Mouse (Mus musculus) MEL (cell line): Measurements from ENCODE around the gene Nod1. TPM values are rescaled to one million over a fixed set of nuclear protein-coding genes. Genes with fewer than 3 reads are reported as not detected.

Experiments
- DNase-seq: peaks from one replicate; pipeline ENCODE4 v3.0.0; 2011; ENCODE audit warnings: low read depth, low spot score
- H3K27ac ChIP-seq: 2 replicates; pipeline ENCODE4 v1.5.1; 2012; ENCODE audit warnings: low read depth, mild to moderate bottlenecking, control low read depth, low read length, moderate library complexity; ENCODE audit not compliant: control insufficient read depth
- H3K27me3 ChIP-seq, 2 experiments: fragments of 150-350 bp in 1 of 2; sonication (generic) in 1 of 2; 2 replicates each; pipeline ENCODE4 v1.6.1; 2012; ENCODE audit warnings: low read length in 2 of 2, mild to moderate bottlenecking in 2 of 2, improper control_type of control experiment in 1 of 2, moderate library complexity in 1 of 2; ENCODE audit not compliant: insufficient read depth in 2 of 2, control insufficient read depth in 1 of 2
- H3K36me3 ChIP-seq, 2 experiments: 2 replicates each; pipeline ENCODE4 v1.6.1; 2012 to 2014; ENCODE audit warnings: low read length in 2 of 2, improper control_type of control experiment in 1 of 2, inconsistent platforms in 1 of 2, mild to moderate bottlenecking in 1 of 2; ENCODE audit not compliant: insufficient read depth in 2 of 2, control insufficient read depth in 1 of 2
- H3K4me1 ChIP-seq, 2 experiments: fragments of 150-350 bp in 1 of 2; sonication (generic) in 1 of 2; 2 replicates each; pipeline ENCODE4 v1.6.1; 2012; ENCODE audit warnings: low read length in 2 of 2, improper control_type of control experiment in 1 of 2, mild to moderate bottlenecking in 1 of 2; ENCODE audit not compliant: insufficient read depth in 2 of 2, control insufficient read depth in 1 of 2
- H3K4me3 ChIP-seq, 2 experiments: fragments of 150-350 bp in 1 of 2; sonication (generic) in 1 of 2; 2 replicates each; pipeline ENCODE4 v1.5.1; 2012; ENCODE audit warnings: low read depth in 2 of 2, low read length in 2 of 2, mild to moderate bottlenecking in 2 of 2, moderate library complexity in 2 of 2, control low read depth in 1 of 2, improper control_type of control experiment in 1 of 2; ENCODE audit not compliant: control insufficient read depth in 1 of 2, insufficient read depth in 1 of 2
- H3K79me2 ChIP-seq: 2 replicates; pipeline ENCODE4 v1.6.1; 2012; ENCODE audit warnings: mild to moderate bottlenecking, low read length, moderate library complexity; ENCODE audit not compliant: control insufficient read depth, poor library complexity, insufficient read depth
- H3K9ac ChIP-seq: 2 replicates; pipeline ENCODE4 v1.6.1; 2012; ENCODE audit warnings: low read depth, mild to moderate bottlenecking, control low read depth, low read length, moderate library complexity; ENCODE audit not compliant: control insufficient read depth, poor library complexity, severe bottlenecking
- H3K9me3 ChIP-seq: fragments of 150-350 bp; sonication (generic); replicated peaks from 2 replicates; pipeline ENCODE4 v1.6.1; 2012; ENCODE audit warnings: mild to moderate bottlenecking, low read length, improper control_type of control experiment, moderate library complexity; ENCODE audit not compliant: insufficient read depth
- BHLHE40 ChIP-seq: IDR thresholded peaks from 2 replicates; pipeline ENCODE4 v1.6.1; 2012; ENCODE audit warnings: low read depth, mild to moderate bottlenecking, inconsistent platforms, low read length, improper control_type of control experiment, borderline replicate concordance
- CHD2 ChIP-seq: IDR thresholded peaks from 2 replicates; pipeline ENCODE4 v1.6.1; 2011; ENCODE audit warnings: low read length, improper control_type of control experiment
- E2F4 ChIP-seq: IDR thresholded peaks from 2 replicates; pipeline ENCODE4 v1.6.1; 2011; ENCODE audit warnings: low read depth, low read length, improper control_type of control experiment, borderline replicate concordance
- ELF1 ChIP-seq: IDR thresholded peaks from 2 replicates; pipeline ENCODE4 v1.6.1; 2014; ENCODE audit warnings: low read depth, mild to moderate bottlenecking, inconsistent platforms, low read length, improper control_type of control experiment, moderate library complexity
- EP300 ChIP-seq, 2 experiments: IDR thresholded peaks; 2 replicates each; pipeline ENCODE4 v1.6.1; 2011; ENCODE audit warnings: improper control_type of control experiment in 2 of 2, low read length in 2 of 2, low read depth in 1 of 2, mild to moderate bottlenecking in 1 of 2
- ETS1 ChIP-seq: IDR thresholded peaks from 2 replicates; pipeline ENCODE4 v1.6.1; 2012; ENCODE audit warnings: low read depth, mild to moderate bottlenecking, inconsistent platforms, low read length, improper control_type of control experiment, moderate library complexity
- GATA1 ChIP-seq: IDR thresholded peaks from 2 replicates; pipeline ENCODE4 v1.6.1; 2011; ENCODE audit warnings: low read depth, low read length, improper control_type of control experiment
- HCFC1 ChIP-seq: IDR thresholded peaks from 2 replicates; pipeline ENCODE4 v1.6.1; 2012; ENCODE audit warnings: low read depth, mild to moderate bottlenecking, inconsistent platforms, low read length, improper control_type of control experiment, moderate library complexity
- KAT2A ChIP-seq: conservative IDR thresholded peaks from 2 replicates; pipeline ENCODE4 v1.6.1; 2012; ENCODE audit warnings: low read depth, low read length, improper control_type of control experiment, inconsistent platforms
- MAFK ChIP-seq: IDR thresholded peaks from 2 replicates; pipeline ENCODE4 v1.6.1; 2011; ENCODE audit warnings: low read depth, mild to moderate bottlenecking, low read length, improper control_type of control experiment, borderline replicate concordance
- MAX ChIP-seq: IDR thresholded peaks from 2 replicates; pipeline ENCODE4 v1.6.1; 2011; ENCODE audit warnings: low read length, improper control_type of control experiment
- MEF2A ChIP-seq: IDR thresholded peaks from 2 replicates; pipeline ENCODE4 v1.6.1; 2014; ENCODE audit warnings: low read depth, mild to moderate bottlenecking, inconsistent platforms, low read length, improper control_type of control experiment; ENCODE audit not compliant: poor library complexity, insufficient replicate concordance, severe bottlenecking; ENCODE audit errors: extremely low read depth
- MYB ChIP-seq: IDR thresholded peaks from 2 replicates; pipeline ENCODE4 v1.6.1; 2011; ENCODE audit warnings: mild to moderate bottlenecking, low read depth, low read length, improper control_type of control experiment
- MYC ChIP-seq: IDR thresholded peaks from 2 replicates; pipeline ENCODE4 v1.6.1; 2011; ENCODE audit warnings: low read depth, mild to moderate bottlenecking, low read length, improper control_type of control experiment, moderate library complexity
- POLR2A ChIP-seq, 2 experiments: IDR thresholded peaks; 2 replicates each; pipeline ENCODE4 v1.6.1; 2011 to 2012; ENCODE audit warnings: low read length in 2 of 2, mild to moderate bottlenecking in 2 of 2, control low read depth in 1 of 2, improper control_type of control experiment in 1 of 2, low read depth in 1 of 2, moderate library complexity in 1 of 2; ENCODE audit not compliant: control insufficient read depth in 1 of 2, insufficient read depth in 1 of 2, poor library complexity in 1 of 2
- POLR2AphosphoS5 ChIP-seq: IDR thresholded peaks from 2 replicates; pipeline ENCODE4 v1.6.1; 2012; ENCODE audit warnings: low read depth, borderline replicate concordance, mild to moderate bottlenecking, inconsistent platforms, low read length, moderate library complexity, mixed read lengths
- RAD21 ChIP-seq: IDR thresholded peaks from 2 replicates; pipeline ENCODE4 v1.6.1; 2011; ENCODE audit warnings: mild to moderate bottlenecking, low read depth, low read length, improper control_type of control experiment
- SIN3A ChIP-seq: IDR thresholded peaks from 2 replicates; pipeline ENCODE4 v1.6.1; 2012; ENCODE audit warnings: low read length, improper control_type of control experiment, inconsistent platforms
- TAL1 ChIP-seq: IDR thresholded peaks from 2 replicates; pipeline ENCODE4 v1.6.1; 2012; ENCODE audit warnings: mild to moderate bottlenecking, inconsistent platforms, low read length, moderate library complexity, mixed read lengths
- TCF12 ChIP-seq: IDR thresholded peaks from 2 replicates; pipeline ENCODE4 v1.6.1; 2014; ENCODE audit warnings: low read depth, mild to moderate bottlenecking, inconsistent platforms, low read length, improper control_type of control experiment, moderate library complexity
- ZC3H11A ChIP-seq: IDR thresholded peaks from 2 replicates; pipeline ENCODE4 v1.6.1; 2012; ENCODE audit warnings: low read depth, mild to moderate bottlenecking, inconsistent platforms, low read length, improper control_type of control experiment
- polyA plus RNA-seq, 2 experiments: library from polyadenylated mRNA; stranded (reverse) in 1 of 2; unstranded in 1 of 2; fragments of >175 nt in 1 of 2; fragments of >200 nt in 1 of 2; gene quantifications; 2 replicates each; pipeline versions ENCODE4 v1.2.1 to v1.2.4; 2012; ENCODE audit warnings: low replicate concordance in 2 of 2, low read depth in 1 of 2; ENCODE audit not compliant: insufficient read length in 2 of 2, insufficient read depth in 1 of 2, missing spikeins in 1 of 2
- total RNA-seq: library from RNA; depleted of rRNA; stranded (reverse); fragments of 300-350 nt; gene quantifications from 2 replicates; pipeline ENCODE4 v1.2.3, GENCODE M21; 2012

The Nod1 gene
- total and polyA plus RNA-seq, 3 experiments: 0.12 to 0.21 TPM; not detected in 1

- no peak for DNase-seq
- no peak overlapping the region for H3K9ac ChIP-seq
- no peaks in the 10 kb centered on the region for H3K79me2 ChIP-seq
- no peaks in the 10 kb centered on the region for H3K9me3 ChIP-seq
- H3K36me3 ChIP-seq: no peaks in the 10 kb centered on the region; a peak in 1 of 4 replicates
- no peaks in the 10 kb centered on the region for H3K4me1 ChIP-seq
- H3K27ac ChIP-seq: no peak overlapping the region
- no peaks in the 10 kb centered on the region for H3K27me3 ChIP-seq
- TF ChIP-seq GATA1: no peak
- TF ChIP-seq MYB: no peak
- no peak for TF ChIP-seq MEF2A
- TF ChIP-seq TCF12: no peak
- no peak for TF ChIP-seq MAFK
- TF ChIP-seq ETS1: no peak
- TF ChIP-seq ZC3H11A: no peak
- no peak overlapping the region for H3K4me3 ChIP-seq
These were observed 11.2 kb upstream of the Nod1 start for GRCm38 (mm10) chr6:54983526-54984050.

GRCm38 (mm10) chr6:54979426-54979825 lies 7.0 kb upstream of the Nod1 start:
- no peak overlapping the region for H3K9ac ChIP-seq
- TF ChIP-seq MYB: no peak
- TF ChIP-seq ETS1: no peak
- TF ChIP-seq MAFK: no peak
- no peak for TF ChIP-seq TAL1
- no peak for TF ChIP-seq TCF12
- TF ChIP-seq SIN3A: no peak
- TF ChIP-seq CHD2: no peak
- TF ChIP-seq EP300 (IDR thresholded peaks at IDR 0.05; ENCODE audit: low read depth in 1 of 2, low read length in 2 of 2): no peak
- no peak for TF ChIP-seq HCFC1
- TF ChIP-seq POLR2A (IDR thresholded peaks at IDR 0.05; ENCODE audit: control insufficient read depth in 1 of 2, insufficient read depth in 1 of 2, low read depth in 1 of 2, low read length in 2 of 2, poor library complexity in 1 of 2): no peak
- no peak for TF ChIP-seq BHLHE40
- no peak for TF ChIP-seq ELF1
- TF ChIP-seq MEF2A: no peak
- TF ChIP-seq ZC3H11A: no peak
- no peak for TF ChIP-seq MYC
- no peak for TF ChIP-seq POLR2AphosphoS5
- no peak for TF ChIP-seq MAX
- TF ChIP-seq KAT2A: no peak
- no peak for TF ChIP-seq E2F4
- TF ChIP-seq RAD21: no peak
- TF ChIP-seq, all 39 proteins: peak for 0
- no peak overlapping the region for H3K27ac ChIP-seq
- no peaks in the 10 kb centered on the region for H3K9me3 ChIP-seq
- H3K4me3 ChIP-seq: no peak overlapping the region
- H3K36me3 ChIP-seq: no peaks in the 10 kb centered on the region
- H3K4me1 ChIP-seq: no peaks in the 10 kb centered on the region
- no peak for DNase-seq
- no peaks in the 10 kb centered on the region for H3K27me3 ChIP-seq
- no peaks in the 10 kb centered on the region for H3K79me2 ChIP-seq
